Mouse (Mus musculus) lung, embryonic 16.5 days (tissue): ENCODE measurements at regions not wholly inside any gene's neighbourhood (a gene's known extent, or its start where the extent isn't known, plus 50 kb on each side); places are given as distances from the start of the nearest gene placed in this dataset.

Experiments used
- ATAC-seq: fragments of 200-750 bp; cut with Nextera tagmentation; 2 replicates; pipeline ENCODE4 v1.8.0; 2017; ENCODE audit warnings: low read depth, mild to moderate bottlenecking, moderate library complexity
- H3K27ac ChIP-seq: fragments of 300-500 bp; sonication (generic); 2 replicates; pipeline ENCODE4 v1.5.1; 2014; ENCODE audit warnings: mild to moderate bottlenecking, control low read depth, low read length
- H3K27me3 ChIP-seq: fragments of 300-500 bp; sonication (generic); 2 replicates; pipeline ENCODE4 v1.6.1; 2014; ENCODE audit warnings: low read depth, low read length, mixed read lengths; ENCODE audit not compliant: control insufficient read depth, insufficient read depth
- H3K36me3 ChIP-seq: fragments of 300-500 bp; sonication (generic); 2 replicates; pipeline ENCODE4 v1.6.1; 2014; ENCODE audit warnings: low read length; ENCODE audit not compliant: control insufficient read depth, insufficient read depth
- H3K4me1 ChIP-seq: fragments of 300-500 bp; sonication (generic); replicated peaks from 2 replicates; pipeline ENCODE4 v1.6.1; 2014; ENCODE audit warnings: low read length, mixed read lengths; ENCODE audit not compliant: control insufficient read depth, insufficient read depth
- H3K4me2 ChIP-seq: fragments of 300-500 bp; sonication (generic); 2 replicates; pipeline ENCODE4 v1.6.1; 2014; ENCODE audit warnings: low read depth, low read length, control low read depth
- H3K4me3 ChIP-seq: fragments of 300-500 bp; sonication (generic); 2 replicates; pipeline ENCODE4 v1.5.1; 2014; ENCODE audit warnings: mild to moderate bottlenecking, low read length, control low read depth
- H3K9ac ChIP-seq: fragments of 300-500 bp; sonication (generic); 2 replicates; pipeline ENCODE4 v1.6.1; 2014; ENCODE audit warnings: low read length, control low read depth
- H3K9me3 ChIP-seq: fragments of 300-500 bp; sonication (generic); 2 replicates; pipeline ENCODE4 v1.6.1; 2016; ENCODE audit warnings: low read length; ENCODE audit not compliant: control insufficient read depth
- WGBS: fragments of 180-500 bp; shearing (Covaris S2); extraction: QIAGEN DNeasy Blood & Tissue Kit; methylation state at CpG from one replicate; pipeline ENCODE4 v1.1.7; 2014; 5-methylcytosine and 5-hydroxymethylcytosine counted together

- Histone ChIP-seq H3K9me3 (no peaks in the 10 kb centered on the region), H3K27me3 (no peaks in the 10 kb centered on the region), H3K4me3 (no peak overlapping the region), H3K4me1 (no peaks in the 10 kb centered on the region; the same call in 1 of the 2 replicates), H3K27ac (no peak overlapping the region), H3K4me2 (no peak overlapping the region), H3K9ac (no peak overlapping the region), H3K36me3 (no peaks in the 10 kb centered on the region)
- ATAC-seq = no peak
- WGBS = 85% methylated on average over 4 of the region's 4 CpGs
Measured at GRCm38 (mm10) chr3:143017480-143017879, 135.7 kb upstream of the Pkn2 start.

DNA sequence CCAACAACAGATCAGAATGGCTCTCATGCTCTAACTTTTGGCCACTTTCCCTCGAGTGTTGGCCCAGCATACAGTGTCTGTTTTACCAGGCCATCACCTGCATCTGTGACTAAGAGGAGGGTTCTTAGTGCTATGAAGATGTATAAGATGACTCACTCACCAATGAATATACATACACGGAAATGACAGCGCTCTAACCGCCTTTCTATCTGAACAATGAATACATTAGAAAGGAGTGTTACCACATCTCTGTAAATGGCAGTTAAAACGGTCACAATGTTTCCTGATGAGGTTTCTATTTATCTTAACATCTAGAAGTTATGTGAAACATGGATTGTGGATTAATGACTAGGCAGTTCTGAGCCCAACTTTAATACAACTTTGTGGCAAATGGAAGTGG is 135.0 kb upstream of the Pkn2 start:
- ATAC-seq = no peak
- 77% methylated on average over 5 of the region's 5 CpGs for WGBS
- H3K9me3 ChIP-seq = no peaks in the 10 kb centered on the region

GRCm38 (mm10) chr3:143014421-143014820 is 132.6 kb upstream of the Pkn2 start:
- Histone ChIP-seq H3K9ac (no peak overlapping the region), H3K4me1 (no peaks in the 10 kb centered on the region; the same call in 1 of the 2 replicates), H3K4me2 (no peak overlapping the region), H3K36me3 (no peaks in the 10 kb centered on the region), H3K27ac (no peak overlapping the region), H3K27me3 (no peaks in the 10 kb centered on the region), H3K9me3 (no peaks in the 10 kb centered on the region), H3K4me3 (no peak overlapping the region)
- WGBS = 65% methylated on average over 4 of the region's 4 CpGs
- ATAC-seq = no peak

More for the DNA sequence above, 135.0 kb upstream of the Pkn2 start:
- Histone ChIP-seq H3K36me3 (no peaks in the 10 kb centered on the region), H3K9ac (no peak overlapping the region), H3K27ac (no peak overlapping the region), H3K4me3 (no peak overlapping the region), H3K27me3 (no peaks in the 10 kb centered on the region), H3K4me2 (no peak overlapping the region), H3K4me1 (no peaks in the 10 kb centered on the region; the same call in 1 of the 2 replicates)

DNA sequence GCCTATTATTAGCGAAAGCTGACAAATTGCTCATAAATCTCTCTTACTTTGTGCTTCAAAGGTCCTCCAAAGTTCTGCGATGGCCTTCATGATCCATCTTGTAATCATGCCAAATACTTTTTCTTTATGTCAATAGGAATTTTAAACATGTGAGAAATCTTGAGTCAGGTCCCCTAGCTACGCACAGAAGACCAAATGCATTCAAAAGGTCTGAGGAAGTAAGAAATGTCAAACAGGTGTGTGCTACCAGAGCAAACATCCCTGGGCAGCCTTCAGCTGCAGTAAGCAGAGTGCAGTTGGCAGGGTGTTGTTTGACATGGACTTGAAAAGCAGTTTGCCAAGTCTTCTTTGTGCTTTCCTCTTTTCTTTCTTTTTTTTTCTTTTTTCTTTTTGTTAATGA is 125.2 kb upstream of the Pkn2 start:
- Histone ChIP-seq H3K4me2 (no peak overlapping the region), H3K27ac (no peak overlapping the region), H3K4me1 (no peaks in the 10 kb centered on the region), H3K9ac (no peak overlapping the region), H3K9me3 (no peaks in the 10 kb centered on the region), H3K36me3 (no peaks in the 10 kb centered on the region), H3K27me3 (no peaks in the 10 kb centered on the region), H3K4me3 (no peak overlapping the region)
- 36% methylated on average over 3 of the region's 3 CpGs for WGBS
- peak; percentile 78; the same call in 1 of the 2 replicates for ATAC-seq

DNA sequence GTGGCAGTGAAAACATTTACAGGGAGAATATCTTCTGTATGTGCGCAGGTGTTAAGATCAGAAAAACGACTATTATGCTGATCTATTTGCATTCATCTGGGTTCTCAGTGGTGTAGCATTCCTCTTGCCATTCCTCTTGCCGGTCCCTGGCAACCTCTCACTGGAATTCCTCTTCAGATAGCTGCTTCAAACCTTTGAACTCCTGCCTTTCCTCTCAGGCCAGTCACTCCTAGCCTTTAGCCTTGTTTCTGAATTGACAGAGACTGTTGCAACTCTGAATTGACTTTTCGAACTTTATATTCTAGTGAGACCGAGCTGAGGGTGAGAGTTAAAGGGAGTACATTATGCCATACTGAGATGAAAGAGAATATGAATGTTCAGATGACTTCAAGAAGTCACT is 120.1 kb upstream of the Pkn2 start:
- Histone ChIP-seq H3K27ac (0 out of 2 replicates have a peak overlapping the region, but pooled peaks have one; percentile 25), H3K9ac (no peak overlapping the region), H3K27me3 (no peaks in the 10 kb centered on the region), H3K4me3 (no peak overlapping the region), H3K36me3 (no peaks in the 10 kb centered on the region), H3K4me1 (no peaks in the 10 kb centered on the region), H3K4me2 (no peak overlapping the region), H3K9me3 (no peaks in the 10 kb centered on the region)
- 52% methylated on average over 5 of the region's 5 CpGs for WGBS
- ATAC-seq = peak; percentile 45; the same call in 1 of the 2 replicates

- Histone ChIP-seq H3K4me3 (no peak overlapping the region), H3K27ac (no peak overlapping the region), H3K4me2 (no peak overlapping the region), H3K9ac (no peak overlapping the region), H3K4me1 (no peaks in the 10 kb centered on the region), H3K36me3 (no peaks in the 10 kb centered on the region), H3K27me3 (no peaks in the 10 kb centered on the region), H3K9me3 (no peaks in the 10 kb centered on the region)
- no peak; the same call in 1 of the 2 replicates for ATAC-seq
- 47% methylated on average over 3 of the region's 3 CpGs for WGBS
Measured at GRCm38 (mm10) chr3:142995981-142996743, 114.4 kb upstream of the Pkn2 start.

DNA sequence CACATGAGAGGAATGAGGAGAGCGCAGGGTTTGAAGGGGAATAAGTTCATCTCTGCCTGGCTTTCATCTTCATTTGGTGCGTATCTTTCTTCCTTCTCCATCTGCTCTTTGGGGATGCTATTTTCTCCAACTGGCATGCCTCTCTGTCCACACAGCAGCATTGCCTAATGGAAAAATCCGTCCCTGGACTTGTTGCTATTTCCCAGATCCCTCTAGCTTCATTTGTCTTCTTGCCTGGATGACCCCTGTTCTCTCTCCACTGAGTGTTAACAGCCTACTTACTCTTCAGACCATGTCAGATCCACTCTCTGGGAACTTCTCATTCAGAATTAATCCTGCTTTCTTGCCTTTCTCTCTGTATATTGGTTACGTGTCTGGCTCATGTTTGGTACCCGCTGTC is 102.7 kb upstream of the Pkn2 start:
- WGBS = 75% methylated on average over 5 of the region's 5 CpGs
- no peak overlapping the region for H3K27ac ChIP-seq
- no peaks in the 10 kb centered on the region; the same call in 1 of the 2 replicates for H3K9me3 ChIP-seq
- H3K9ac ChIP-seq = no peak overlapping the region
- H3K27me3 ChIP-seq = no peaks in the 10 kb centered on the region
- H3K4me1 ChIP-seq = no peaks in the 10 kb centered on the region
- H3K4me2 ChIP-seq = no peak overlapping the region
- no peak overlapping the region for H3K4me3 ChIP-seq
- ATAC-seq = no peak
- H3K36me3 ChIP-seq = no peaks in the 10 kb centered on the region

DNA sequence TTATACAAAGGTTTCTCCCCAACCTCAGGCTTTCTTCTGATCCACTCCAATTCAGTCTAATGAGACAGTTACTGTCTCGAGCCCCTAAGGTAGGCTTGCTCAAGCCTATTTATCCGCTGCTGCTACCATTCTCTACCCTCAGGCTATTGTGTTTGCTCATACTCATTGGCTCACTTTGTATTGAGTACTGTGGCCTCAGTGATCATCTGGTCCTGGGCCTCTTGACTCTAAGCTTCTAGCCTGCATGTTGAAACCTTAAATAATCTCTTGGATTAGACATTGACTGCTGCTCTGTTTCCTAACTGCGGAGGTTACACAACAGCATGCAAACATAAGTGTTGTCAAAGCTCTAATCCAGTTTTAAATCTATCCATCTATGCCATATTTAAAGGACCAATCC is 99.4 kb upstream of the Pkn2 start:
- WGBS = 92% methylated on average over 3 of the region's 3 CpGs
- no peak overlapping the region for H3K4me3 ChIP-seq
- ATAC-seq = no peak
- no peak overlapping the region for H3K4me2 ChIP-seq
- H3K27ac ChIP-seq = no peak overlapping the region
- no peaks in the 10 kb centered on the region for H3K36me3 ChIP-seq
- no peaks in the 10 kb centered on the region for H3K9me3 ChIP-seq
- no peaks in the 10 kb centered on the region for H3K27me3 ChIP-seq
- no peak overlapping the region for H3K9ac ChIP-seq
- no peaks in the 10 kb centered on the region for H3K4me1 ChIP-seq

- no peak overlapping the region for H3K4me2 ChIP-seq
Measured at GRCm38 (mm10) chr3:142979161-142979560, 97.4 kb upstream of the Pkn2 start.

More at GRCm38 (mm10) chr3:142979161-142979560, 97.4 kb upstream of the Pkn2 start:
- WGBS = 17% methylated on average over 4 of the region's 4 CpGs
- Histone ChIP-seq H3K9ac (no peak overlapping the region), H3K27ac (no peak overlapping the region), H3K4me3 (no peak overlapping the region), H3K36me3 (no peaks in the 10 kb centered on the region), H3K9me3 (no peaks in the 10 kb centered on the region), H3K4me1 (no peaks in the 10 kb centered on the region), H3K27me3 (no peaks in the 10 kb centered on the region)
- no peak for ATAC-seq
